Mouse (Mus musculus) liver, adult 2 months (tissue): ENCODE results near the gene Vwa8. TPM values are rescaled to one million over a fixed set of nuclear protein-coding genes. Genes with fewer than 3 reads are reported as not detected.

ENCODE experiments used
- DNase-seq: peaks from one replicate; pipeline ENCODE4 v3.0.0-alpha.2; 2011; ENCODE audit warnings: low read depth, low spot score; ENCODE audit errors: extremely low read depth
- H3K27ac ChIP-seq: fragments of 200-500 bp; replicated peaks from 2 replicates; pipeline ENCODE4 v1.5.1; 2012; ENCODE audit warnings: low read depth, mild to moderate bottlenecking, control low read depth, inconsistent platforms, low read length; ENCODE audit not compliant: insufficient read depth
- H3K27me3 ChIP-seq: fragments of 200-500 bp; 2 replicates; pipeline ENCODE4 v1.6.1; 2012; ENCODE audit warnings: mild to moderate bottlenecking, moderate library complexity, low read length, inconsistent platforms; ENCODE audit not compliant: control insufficient read depth, insufficient read depth
- H3K36me3 ChIP-seq: fragments of 200-500 bp; 2 replicates; pipeline ENCODE4 v1.6.1; 2012; ENCODE audit warnings: low read length, inconsistent platforms; ENCODE audit not compliant: control insufficient read depth, insufficient read depth
- H3K4me1 ChIP-seq: fragments of 200-500 bp; 2 replicates; pipeline ENCODE4 v1.6.1; 2011; ENCODE audit warnings: low read length; ENCODE audit not compliant: control insufficient read depth, insufficient read depth
- H3K4me3 ChIP-seq: fragments of 200-500 bp; 2 replicates; pipeline ENCODE4 v1.5.1; 2011; ENCODE audit warnings: low read depth, mild to moderate bottlenecking, control low read depth, low read length, moderate library complexity; ENCODE audit not compliant: insufficient read depth
- H3K79me2 ChIP-seq: fragments of 200-500 bp; 2 replicates; pipeline ENCODE4 v1.6.1; 2012; ENCODE audit warnings: inconsistent platforms, mild to moderate bottlenecking, low read length, moderate library complexity; ENCODE audit not compliant: control insufficient read depth, insufficient read depth
- H3K9ac ChIP-seq: fragments of 200-500 bp; 2 replicates; pipeline ENCODE4 v1.6.1; 2012; ENCODE audit warnings: low read depth, mild to moderate bottlenecking, control low read depth, inconsistent platforms, low read length
- CTCF ChIP-seq: fragments of 200-500 bp; IDR thresholded peaks from 2 replicates; pipeline ENCODE4 v1.5.1; 2011; ENCODE audit warnings: low read depth, low read length, control low read depth
- POLR2A ChIP-seq: fragments of 200-500 bp; IDR thresholded peaks from 2 replicates; pipeline ENCODE4 v1.6.1; 2011; ENCODE audit warnings: low read length, control low read depth; ENCODE audit not compliant: insufficient read depth; ENCODE audit errors: extremely low read depth
- WGBS: fragments of 180-500 bp; shearing (Covaris S2); methylation state at CpG from one replicate; pipeline ENCODE4 v1.1.7; 2018; 5-methylcytosine and 5-hydroxymethylcytosine counted together
- polyA plus RNA-seq: library from polyadenylated mRNA; depleted of rRNA; stranded (reverse); fragments of >200 nt; gene quantifications from 2 replicates; pipeline ENCODE4 v1.2.3, GENCODE M21; 2012
- total RNA-seq: library from RNA; depleted of rRNA; stranded (reverse); fragments of >200 nt; gene quantifications from 2 replicates; pipeline ENCODE4 v1.2.3, GENCODE M21; 2014

Vwa8 gene
- total and polyA plus RNA-seq, 2 experiments = 44.0 to 106 TPM

DNA sequence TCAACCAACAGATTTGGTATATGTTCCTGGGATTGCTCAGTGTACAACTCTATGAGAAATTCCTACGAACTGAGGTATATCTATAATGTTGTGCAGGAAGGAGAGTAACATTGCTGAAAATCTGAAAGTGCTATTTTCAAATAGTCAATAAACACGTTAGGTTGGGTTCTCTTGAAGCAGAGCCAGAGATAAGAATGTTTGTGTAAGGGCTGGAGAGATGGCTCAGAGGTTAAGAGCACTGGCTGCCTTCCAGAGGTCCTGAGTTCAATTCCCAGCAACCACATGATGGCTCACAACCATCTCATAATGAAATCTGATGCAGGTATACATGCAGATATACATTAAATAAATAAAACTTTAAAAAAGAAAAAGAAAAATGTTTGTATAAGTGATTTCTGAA, 198.3 kb downstream of the Vwa8 start:
- TF ChIP-seq CTCF = no peak
- TF ChIP-seq POLR2A = no peak
- 8% methylated on average over 2 of the region's 2 CpGs for WGBS

GRCm38 (mm10) chr14:79047956-79048355, 199.1 kb downstream of the Vwa8 start:
- TF ChIP-seq CTCF (no peak), POLR2A (no peak)
- Histone ChIP-seq H3K36me3 (peaks cover 26% of the 10 kb centered on the region), H3K27ac (peak overlapping the region; percentile 71), H3K4me3 (no peak overlapping the region), H3K9ac (no peak overlapping the region), H3K27me3 (no peaks in the 10 kb centered on the region), H3K4me1 (peaks cover 10% of the 10 kb centered on the region), H3K79me2 (no peaks in the 10 kb centered on the region)
- WGBS = 19% methylated on average over 6 of the region's 6 CpGs
- peak; percentile 96 for DNase-seq

More for the DNA sequence above, 198.3 kb downstream of the Vwa8 start:
- Histone ChIP-seq H3K36me3 (peaks cover 30% of the 10 kb centered on the region), H3K27me3 (no peaks in the 10 kb centered on the region), H3K9ac (no peak overlapping the region), H3K4me3 (no peak overlapping the region), H3K27ac (no peak overlapping the region), H3K4me1 (peaks cover 10% of the 10 kb centered on the region), H3K79me2 (no peaks in the 10 kb centered on the region)
- DNase-seq = peak; percentile 94

- Histone ChIP-seq H3K27ac (no peak overlapping the region), H3K27me3 (no peaks in the 10 kb centered on the region), H3K9ac (no peak overlapping the region), H3K36me3 (peaks cover 23% of the 10 kb centered on the region), H3K4me1 (peaks cover 10% of the 10 kb centered on the region), H3K4me3 (no peak overlapping the region), H3K79me2 (no peaks in the 10 kb centered on the region)
- 93% methylated on average over 11 of the region's 11 CpGs for WGBS
- TF ChIP-seq POLR2A = no peak
- no peak for TF ChIP-seq CTCF
- DNase-seq = no peak
These were observed 200.7 kb downstream of the Vwa8 start for GRCm38 (mm10) chr14:79049544-79049943.

GRCm38 (mm10) chr14:79065636-79066035, 216.8 kb downstream of the Vwa8 start:
- Histone ChIP-seq H3K27ac (no peak overlapping the region), H3K9ac (no peak overlapping the region), H3K27me3 (no peaks in the 10 kb centered on the region), H3K4me3 (no peak overlapping the region), H3K4me1 (no peaks in the 10 kb centered on the region), H3K79me2 (no peaks in the 10 kb centered on the region), H3K36me3 (peaks cover 39% of the 10 kb centered on the region)
- TF ChIP-seq POLR2A (no peak), CTCF (no peak)
- DNase-seq = no peak
- 97% methylated on average over 3 of the region's 3 CpGs for WGBS

GRCm38 (mm10) chr14:79069515-79069914, 220.7 kb downstream of the Vwa8 start:
- H3K4me3 ChIP-seq = no peak overlapping the region
- H3K27me3 ChIP-seq = no peaks in the 10 kb centered on the region
- H3K79me2 ChIP-seq = no peaks in the 10 kb centered on the region
- peaks cover 28% of the 10 kb centered on the region for H3K36me3 ChIP-seq
- H3K27ac ChIP-seq = no peak overlapping the region
- TF ChIP-seq CTCF (no peak), POLR2A (no peak)
- H3K4me1 ChIP-seq = no peaks in the 10 kb centered on the region
- no peak for DNase-seq
- 94% methylated on average over 1 of the region's 1 CpGs for WGBS
- H3K9ac ChIP-seq = no peak overlapping the region

GRCm38 (mm10) chr14:79074786-79075185, 225.9 kb downstream of the Vwa8 start:
- Histone ChIP-seq H3K36me3 (peaks cover 17% of the 10 kb centered on the region), H3K4me1 (no peaks in the 10 kb centered on the region), H3K79me2 (no peaks in the 10 kb centered on the region), H3K9ac (no peak overlapping the region), H3K4me3 (no peak overlapping the region), H3K27me3 (no peaks in the 10 kb centered on the region), H3K27ac (no peak overlapping the region)
- no peak for DNase-seq
- WGBS = 88% methylated on average over 8 of the region's 8 CpGs
- no peak for TF ChIP-seq POLR2A
- TF ChIP-seq CTCF = no peak
